Mouse (Mus musculus) brain, embryonic 18.5 days (tissue): ENCODE measurements around the gene Stim1.

Experiments
- DNase-seq: peaks from one replicate; pipeline ENCODE4 v3.0.0-alpha.2; 2012; ENCODE audit warnings: low read depth, low spot score

Stim1 gene

DNA sequence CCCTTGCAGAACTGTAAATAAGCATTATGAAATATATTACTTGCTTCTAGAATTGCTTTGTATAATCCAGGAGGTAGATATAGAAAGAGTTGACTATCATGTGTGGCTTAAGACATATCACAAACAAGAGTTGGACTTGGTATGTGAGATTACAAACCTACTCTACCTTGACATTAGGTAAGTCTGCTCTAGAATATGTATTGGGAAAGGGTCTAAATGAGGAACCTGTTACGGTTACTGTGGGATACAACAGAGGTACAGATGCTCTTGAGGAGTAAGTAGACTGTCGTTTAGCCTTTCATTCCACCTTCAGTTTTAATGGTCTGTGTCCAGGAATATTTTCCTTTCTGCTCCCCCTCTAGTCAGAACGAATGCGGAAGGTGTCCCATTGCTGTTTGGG is 34.9 kb downstream of the Stim1 start:
- DNase-seq, result no peak

GRCm38 (mm10) chr7:102305596-102305995 is 38.0 kb downstream of the Stim1 start:
- DNase-seq, result no peak

- DNase-seq, result no peak
Observed at GRCm38 (mm10) chr7:102310266-102310665, 42.7 kb downstream of the Stim1 start.

- no peak for DNase-seq
Observed at GRCm38 (mm10) chr7:102310821-102311220, 43.2 kb downstream of the Stim1 start.

DNA sequence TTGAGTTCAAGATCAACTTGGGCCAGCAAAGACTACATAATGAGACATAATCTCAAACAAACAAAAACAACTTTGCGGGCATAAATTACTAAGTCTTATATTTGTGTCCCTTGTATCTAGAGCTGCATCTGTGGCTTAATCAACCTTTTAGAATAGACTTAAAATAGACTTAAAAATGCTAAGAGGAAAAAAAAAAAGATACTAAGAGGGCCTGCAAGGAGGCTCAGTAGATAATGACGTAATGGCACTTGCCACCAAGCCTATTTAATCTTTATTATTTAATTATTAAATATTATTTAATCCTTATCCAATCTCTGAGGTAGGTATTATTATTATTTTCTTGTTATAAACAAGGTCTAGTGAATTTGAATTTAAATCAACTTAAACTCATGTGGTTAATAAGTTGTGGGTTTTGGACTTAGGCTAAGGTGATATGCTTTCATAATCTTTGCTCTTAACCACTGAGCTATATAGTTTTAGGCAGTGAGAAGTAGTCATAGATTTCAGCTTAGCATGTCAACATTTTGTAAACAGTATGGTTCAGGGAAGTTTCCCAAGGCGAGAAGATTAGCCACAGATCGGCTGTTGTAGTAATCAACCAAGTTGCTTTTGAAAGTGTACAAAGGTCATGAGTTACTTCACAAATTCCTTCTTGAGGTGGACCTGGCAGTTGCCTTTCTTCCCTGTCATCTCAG is 45.4 kb downstream of the Stim1 start:
- DNase-seq, result no peak

- no peak for DNase-seq
Observed at GRCm38 (mm10) chr7:102313535-102313863, 45.9 kb downstream of the Stim1 start.

DNA sequence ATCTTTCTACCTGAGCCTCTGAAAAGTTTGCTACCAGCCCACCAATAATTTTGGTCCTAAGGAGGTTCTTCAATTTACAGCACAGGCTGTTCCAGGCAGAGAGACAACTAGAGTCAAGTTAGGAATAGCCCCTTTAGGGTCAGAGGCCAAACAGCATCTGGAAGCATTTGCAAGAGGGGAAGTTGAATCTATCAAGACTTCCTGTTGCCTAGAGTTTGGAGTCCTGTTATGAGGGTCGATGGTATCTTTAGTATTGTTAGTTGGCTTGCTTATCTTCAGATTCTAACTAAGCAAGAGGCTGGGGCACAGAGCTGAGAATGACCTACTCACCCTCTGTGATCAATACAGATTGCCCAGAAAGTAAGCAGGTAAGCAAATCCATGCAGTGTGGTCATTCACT is 46.5 kb downstream of the Stim1 start:
- no peak for DNase-seq

GRCm38 (mm10) chr7:102314908-102315307 is 47.3 kb downstream of the Stim1 start:
- DNase-seq, result no peak

GRCm38 (mm10) chr7:102315435-102315834 is 47.8 kb downstream of the Stim1 start:
- no peak for DNase-seq

DNA sequence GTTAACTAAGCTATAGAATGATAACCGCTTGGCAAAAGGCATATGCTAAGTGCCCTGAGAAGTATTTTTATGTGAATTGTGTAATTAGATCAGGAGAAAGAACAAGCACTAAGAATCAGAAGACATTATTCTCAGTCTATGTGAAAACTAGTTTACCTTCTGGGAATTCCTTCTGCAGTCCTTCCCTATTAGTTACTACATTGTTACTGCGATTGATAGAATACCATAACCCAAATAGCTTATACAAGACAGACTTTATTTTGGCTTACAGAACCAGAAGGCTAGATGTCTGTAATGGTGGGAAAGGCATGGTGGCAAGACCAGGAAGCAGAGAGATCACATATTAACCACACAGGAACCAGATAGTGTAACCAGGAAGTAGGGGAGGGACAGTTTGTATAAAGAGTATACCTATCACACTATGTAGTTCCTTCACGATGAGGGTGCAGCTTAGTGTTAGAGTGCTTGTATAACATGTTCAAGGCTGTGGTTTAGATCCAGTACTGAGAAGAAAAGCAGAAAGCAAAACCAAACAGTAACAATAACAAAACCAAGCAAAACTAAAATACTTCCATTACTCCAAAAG is 50.1 kb downstream of the Stim1 start:
- no peak for DNase-seq

DNA sequence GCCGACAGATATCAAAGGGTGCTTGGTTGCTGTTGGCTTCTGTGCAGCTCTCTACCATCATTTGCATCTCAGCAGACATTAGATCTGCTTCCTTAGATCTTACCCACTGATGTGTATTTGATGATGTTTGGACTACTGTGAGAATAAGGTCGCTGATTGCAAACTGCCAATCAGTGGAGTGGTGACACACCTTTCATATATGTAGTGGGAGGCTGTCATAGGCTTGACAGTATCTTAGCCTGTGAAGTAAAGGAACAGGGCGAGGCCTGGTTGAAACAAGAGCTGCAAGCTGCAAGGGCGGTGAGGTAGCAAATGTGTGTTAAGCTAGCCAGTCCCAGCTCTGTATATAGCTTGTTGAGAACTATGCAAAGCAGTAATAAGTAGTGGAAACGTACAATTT is 54.5 kb downstream of the Stim1 start:
- no peak for DNase-seq

DNA sequence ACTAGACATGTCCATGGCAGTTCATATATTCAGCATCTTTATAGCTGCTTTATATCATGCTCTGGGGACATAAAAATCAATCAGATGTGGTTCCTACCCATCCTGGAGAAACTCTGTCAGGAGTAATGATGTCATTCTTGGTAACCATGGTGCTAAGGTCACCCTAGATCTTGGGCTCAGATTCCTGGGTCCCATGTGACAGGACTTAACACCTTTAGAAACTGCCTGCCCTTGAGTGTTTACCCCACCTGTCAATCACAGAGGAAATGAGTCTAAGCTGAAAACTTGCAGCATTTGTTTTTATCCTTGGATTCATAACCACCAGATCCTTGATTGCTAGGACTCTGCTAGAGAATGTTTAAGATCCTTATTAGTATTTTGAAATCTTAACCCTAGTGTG is 58.7 kb downstream of the Stim1 start:
- no peak for DNase-seq

- DNase-seq, result no peak
Observed at GRCm38 (mm10) chr7:102330270-102330669, 62.7 kb downstream of the Stim1 start.

DNA sequence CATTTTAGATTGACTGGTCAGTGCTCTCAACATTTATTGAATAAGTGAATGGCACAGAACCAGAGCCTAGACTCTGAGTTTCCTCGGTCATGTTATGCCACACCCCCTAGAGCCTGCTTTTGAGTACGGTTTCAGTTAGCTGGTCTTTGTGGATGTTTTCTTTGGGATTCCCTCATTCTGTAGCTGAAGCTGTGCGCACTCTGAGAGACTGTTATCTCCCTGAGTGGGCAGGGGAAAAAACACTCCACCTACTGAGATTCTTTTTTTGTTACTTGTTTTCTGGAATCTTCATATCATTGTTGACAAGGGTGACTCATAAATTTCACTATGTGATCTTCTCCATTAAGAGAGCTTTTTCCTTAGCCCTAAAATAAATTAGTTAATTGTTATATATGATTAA is 63.9 kb downstream of the Stim1 start:
- DNase-seq, result no peak

DNA sequence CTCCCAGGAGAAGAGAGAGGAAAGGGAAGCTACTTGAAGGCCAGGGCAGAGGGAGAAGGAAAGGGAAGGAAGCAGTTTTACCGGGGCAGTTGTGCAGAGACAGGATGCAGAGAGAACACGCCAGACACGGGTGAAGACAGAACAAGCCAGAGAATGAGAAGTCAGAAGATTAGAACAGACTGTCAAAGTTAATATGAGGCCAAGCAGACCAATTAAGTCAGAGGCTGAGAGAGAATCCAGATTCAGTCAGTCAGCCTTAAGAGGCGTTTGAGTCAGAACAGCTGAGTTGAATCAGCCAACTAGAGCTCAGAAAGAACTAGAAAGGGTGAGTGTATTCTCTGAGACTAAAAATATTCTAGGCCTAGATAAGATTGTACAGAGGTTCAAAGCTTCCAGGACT is 66.1 kb downstream of the Stim1 start:
- no peak for DNase-seq

DNA sequence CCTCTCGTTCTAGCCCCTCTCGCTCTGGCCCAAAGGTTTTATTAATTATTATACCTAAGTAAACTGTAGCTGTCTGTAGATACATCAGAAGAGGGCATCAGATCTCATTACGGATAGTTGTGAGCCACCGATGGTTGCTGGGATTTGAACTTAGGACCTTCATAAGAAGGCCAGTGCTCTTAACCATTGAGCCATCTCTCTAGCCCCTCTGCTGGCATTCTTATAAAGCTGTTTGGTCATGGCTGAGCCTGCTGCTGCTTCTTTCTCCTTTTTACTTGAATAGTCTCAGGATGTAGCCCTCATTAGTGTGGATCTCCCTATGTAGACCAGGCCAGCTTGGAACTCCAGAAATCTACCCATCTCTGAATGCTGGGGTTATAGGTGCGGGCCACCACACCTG is 69.7 kb downstream of the Stim1 start:
- no peak for DNase-seq

- DNase-seq, result no peak
Observed at GRCm38 (mm10) chr7:102337898-102338297, 70.3 kb downstream of the Stim1 start.

DNA sequence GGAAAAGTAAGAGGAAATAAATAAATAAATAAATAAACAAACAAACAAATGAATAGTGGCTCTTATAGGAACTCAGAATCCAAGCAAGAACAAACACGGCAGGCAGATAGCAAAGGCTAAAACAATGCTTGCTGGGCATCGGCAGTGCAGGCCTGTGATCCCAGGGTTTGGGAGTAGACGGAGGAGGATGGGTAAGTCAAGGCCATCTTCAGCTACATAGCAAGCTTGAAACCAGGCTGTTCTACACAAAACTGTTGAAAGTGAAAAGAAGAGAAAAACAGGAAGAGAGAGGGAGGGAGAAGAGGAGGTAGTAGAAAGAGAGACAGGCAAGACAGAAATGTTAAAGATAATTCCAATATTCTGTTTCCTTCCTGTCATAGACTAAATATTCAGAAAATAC is 71.3 kb downstream of the Stim1 start:
- no peak for DNase-seq

DNA sequence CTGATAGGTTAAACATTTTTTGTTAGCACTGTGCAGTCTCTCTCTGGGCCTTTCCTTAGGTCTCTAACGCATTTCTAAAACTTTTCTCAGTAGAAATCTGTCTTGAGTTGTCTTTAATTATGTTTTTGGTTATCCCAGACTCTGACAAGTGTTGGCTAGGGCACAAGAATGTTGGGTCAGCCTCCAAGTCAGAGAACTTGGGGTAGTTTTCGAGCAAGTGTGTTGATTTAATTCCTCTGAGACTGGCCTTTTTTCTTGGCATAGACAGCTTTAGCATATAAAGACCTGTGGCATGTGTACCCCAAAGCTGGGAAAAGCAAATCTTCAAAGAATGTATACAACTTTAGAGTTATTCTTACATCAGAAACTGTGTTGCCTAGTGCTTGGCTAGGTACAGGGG is 78.3 kb downstream of the Stim1 start:
- DNase-seq, result no peak

GRCm38 (mm10) chr7:102347327-102347726 is 79.7 kb downstream of the Stim1 start:
- DNase-seq, result no peak

- DNase-seq, result no peak
Observed at GRCm38 (mm10) chr7:102348681-102349080, 81.1 kb downstream of the Stim1 start.

- DNase-seq, result no peak
Observed at GRCm38 (mm10) chr7:102349236-102349635, 81.6 kb downstream of the Stim1 start.

DNA sequence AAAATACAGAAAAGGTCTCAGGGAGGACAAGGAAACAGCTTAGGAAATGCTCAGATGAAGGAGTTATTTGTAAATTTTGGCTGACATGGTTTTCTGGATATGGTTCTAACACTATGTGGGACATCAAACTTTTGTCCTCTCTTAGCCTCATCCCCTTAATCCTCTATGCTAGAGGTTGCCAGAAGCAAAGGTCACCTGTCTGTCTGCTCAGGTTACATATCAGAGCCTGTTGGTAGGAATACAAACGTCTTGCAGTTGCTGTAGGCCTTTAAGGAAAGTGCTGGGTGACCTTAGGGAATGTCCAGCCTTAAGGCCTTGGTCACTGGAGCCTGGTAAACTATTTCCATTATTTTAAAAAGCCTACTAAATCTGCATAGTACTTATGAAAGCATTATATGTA is 85.8 kb downstream of the Stim1 start:
- no peak for DNase-seq

GRCm38 (mm10) chr7:102358124-102358523 is 90.5 kb downstream of the Stim1 start:
- DNase-seq, result no peak
